Mouse (Mus musculus) brain, embryonic 14.5 days (tissue): ENCODE results near the gene Dnajb13.

ENCODE experiments used
- CTCF ChIP-seq: fragments of 200-500 bp; IDR thresholded peaks from 2 replicates; pipeline ENCODE4 v1.5.1; 2012; ENCODE audit warnings: inconsistent platforms, mild to moderate bottlenecking, moderate library complexity, borderline replicate concordance; ENCODE audit not compliant: insufficient read depth, insufficient read length; ENCODE audit errors: extremely low read depth
- POLR2A ChIP-seq: fragments of 200-500 bp; IDR thresholded peaks from 2 replicates; pipeline ENCODE4 v1.6.1; 2012; ENCODE audit warnings: mild to moderate bottlenecking, inconsistent platforms, borderline replicate concordance; ENCODE audit not compliant: poor library complexity, insufficient read depth, insufficient read length, severe bottlenecking; ENCODE audit errors: extremely low read depth

DNA sequence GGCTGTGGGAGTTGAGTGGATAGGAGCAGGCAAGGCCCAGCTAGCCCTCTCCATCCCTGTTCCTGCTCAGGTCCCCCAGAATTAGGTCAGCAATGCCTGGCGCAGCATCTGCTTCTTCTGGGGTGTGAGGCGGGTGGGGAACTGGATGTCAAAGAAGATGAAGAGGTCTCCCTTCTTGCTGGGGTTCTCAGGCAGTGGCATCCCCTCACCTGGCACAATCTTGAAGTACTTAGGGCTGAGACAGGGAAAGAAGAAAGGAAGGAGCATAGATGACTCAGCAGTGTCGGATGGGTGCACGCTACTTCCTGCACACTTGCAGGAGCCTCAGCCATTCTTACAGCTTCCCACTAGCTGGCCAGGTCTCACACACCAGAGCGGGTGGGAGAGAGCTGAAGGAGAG lies 11.7 kb downstream of the Dnajb13 start:
- no peak for TF ChIP-seq CTCF
- no peak for TF ChIP-seq POLR2A
